Mouse (Mus musculus) liver, adult 2 months (tissue): ENCODE data around the gene Hpcal1. TPM values are rescaled to one million over a fixed set of nuclear protein-coding genes. Genes with fewer than 3 reads are reported as not detected.
A peak's percentile ranks its signal among the peaks of the same experiment; 100 is the strongest.

ENCODE experiments used
- DNase-seq: peaks from one replicate; pipeline ENCODE4 v3.0.0-alpha.2; 2011; ENCODE audit warnings: low read depth, low spot score; ENCODE audit errors: extremely low read depth
- H3K27ac ChIP-seq: fragments of 200-500 bp; replicated peaks from 2 replicates; pipeline ENCODE4 v1.5.1; 2012; ENCODE audit warnings: low read depth, mild to moderate bottlenecking, control low read depth, inconsistent platforms, low read length; ENCODE audit not compliant: insufficient read depth
- H3K27me3 ChIP-seq: fragments of 200-500 bp; 2 replicates; pipeline ENCODE4 v1.6.1; 2012; ENCODE audit warnings: mild to moderate bottlenecking, moderate library complexity, low read length, inconsistent platforms; ENCODE audit not compliant: control insufficient read depth, insufficient read depth
- H3K36me3 ChIP-seq: fragments of 200-500 bp; 2 replicates; pipeline ENCODE4 v1.6.1; 2012; ENCODE audit warnings: low read length, inconsistent platforms; ENCODE audit not compliant: control insufficient read depth, insufficient read depth
- H3K4me1 ChIP-seq: fragments of 200-500 bp; 2 replicates; pipeline ENCODE4 v1.6.1; 2011; ENCODE audit warnings: low read length; ENCODE audit not compliant: control insufficient read depth, insufficient read depth
- H3K4me3 ChIP-seq: fragments of 200-500 bp; 2 replicates; pipeline ENCODE4 v1.5.1; 2011; ENCODE audit warnings: low read depth, mild to moderate bottlenecking, control low read depth, low read length, moderate library complexity; ENCODE audit not compliant: insufficient read depth
- H3K79me2 ChIP-seq: fragments of 200-500 bp; 2 replicates; pipeline ENCODE4 v1.6.1; 2012; ENCODE audit warnings: inconsistent platforms, mild to moderate bottlenecking, low read length, moderate library complexity; ENCODE audit not compliant: control insufficient read depth, insufficient read depth
- H3K9ac ChIP-seq: fragments of 200-500 bp; 2 replicates; pipeline ENCODE4 v1.6.1; 2012; ENCODE audit warnings: low read depth, mild to moderate bottlenecking, control low read depth, inconsistent platforms, low read length
- CTCF ChIP-seq: fragments of 200-500 bp; IDR thresholded peaks from 2 replicates; pipeline ENCODE4 v1.5.1; 2011; ENCODE audit warnings: low read depth, low read length, control low read depth
- POLR2A ChIP-seq: fragments of 200-500 bp; IDR thresholded peaks from 2 replicates; pipeline ENCODE4 v1.6.1; 2011; ENCODE audit warnings: low read length, control low read depth; ENCODE audit not compliant: insufficient read depth; ENCODE audit errors: extremely low read depth
- WGBS: fragments of 180-500 bp; shearing (Covaris S2); methylation state at CpG from one replicate; pipeline ENCODE4 v1.1.7; 2018; 5-methylcytosine and 5-hydroxymethylcytosine counted together
- polyA plus RNA-seq: library from polyadenylated mRNA; depleted of rRNA; stranded (reverse); fragments of >200 nt; gene quantifications from 2 replicates; pipeline ENCODE4 v1.2.3, GENCODE M21; 2012
- total RNA-seq: library from RNA; depleted of rRNA; stranded (reverse); fragments of >200 nt; gene quantifications from 2 replicates; pipeline ENCODE4 v1.2.3, GENCODE M21; 2014

Hpcal1 gene
- total and polyA plus RNA-seq, 2 experiments = 8.5 to 23.2 TPM

DNA sequence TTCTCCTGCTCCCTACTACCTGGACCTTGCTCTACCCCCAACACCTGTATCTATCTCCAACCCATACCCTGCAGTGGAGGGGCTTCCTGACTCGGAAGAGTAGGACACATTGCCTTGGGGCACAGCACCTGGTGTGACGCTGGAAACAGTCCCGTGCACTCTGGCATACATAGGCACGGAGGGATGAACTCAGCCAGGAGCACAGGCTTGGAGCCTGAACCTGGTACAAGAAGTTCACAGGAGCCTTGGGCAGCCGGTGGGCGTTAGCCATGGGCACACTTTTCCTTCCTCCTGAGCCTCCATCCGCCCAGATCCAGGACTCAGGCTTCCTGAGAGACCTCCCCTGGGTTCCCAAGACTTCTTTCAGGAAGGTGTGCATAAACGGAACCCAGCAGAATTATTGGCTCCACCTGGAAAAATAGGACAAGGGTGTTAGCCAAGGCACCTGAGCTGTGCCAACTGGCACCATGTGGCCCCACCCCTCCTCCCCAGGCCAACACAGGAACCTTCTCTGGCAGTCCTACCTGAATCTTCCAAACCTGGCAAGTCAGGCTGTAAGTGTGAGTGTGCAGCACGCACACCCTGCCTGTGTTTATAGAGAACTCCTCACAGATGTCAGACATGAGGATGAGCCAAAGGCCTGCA is 26.5 kb upstream of the Hpcal1 start:
- H3K79me2 ChIP-seq = no peaks in the 10 kb centered on the region
- H3K4me3 ChIP-seq = no peak overlapping the region
- no peaks in the 10 kb centered on the region for H3K4me1 ChIP-seq
- no peaks in the 10 kb centered on the region for H3K36me3 ChIP-seq
- peak; percentile 63 for DNase-seq
- WGBS = 77% methylated on average over 9 of the region's 9 CpGs
- TF ChIP-seq CTCF = no peak
- TF ChIP-seq POLR2A = no peak
- no peak overlapping the region for H3K9ac ChIP-seq
- no peaks in the 10 kb centered on the region for H3K27me3 ChIP-seq
- H3K27ac ChIP-seq = no peak overlapping the region

DNA sequence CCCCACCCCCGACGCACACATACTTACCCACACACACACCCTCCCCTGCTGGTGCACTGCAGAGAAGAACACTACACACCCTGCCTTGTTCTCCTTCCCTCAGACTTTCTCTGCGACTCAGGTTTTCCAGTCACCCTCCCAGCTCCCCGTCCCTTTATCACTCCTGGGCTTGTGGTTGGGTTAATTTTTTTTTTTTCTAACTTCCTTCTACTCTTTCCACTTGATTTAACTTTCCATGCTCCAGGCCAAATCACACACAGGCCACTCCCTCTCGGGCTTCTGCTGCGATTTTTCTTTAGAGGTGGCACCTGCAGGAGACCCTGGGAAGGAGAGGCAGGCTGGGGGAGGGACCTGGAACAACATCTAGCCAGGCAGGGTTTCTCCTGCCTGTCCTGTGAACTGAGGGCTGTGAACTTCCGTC is 24.7 kb upstream of the Hpcal1 start:
- H3K4me3 ChIP-seq = no peak overlapping the region
- 73% methylated on average over 7 of the region's 7 CpGs for WGBS
- H3K36me3 ChIP-seq = no peaks in the 10 kb centered on the region
- H3K79me2 ChIP-seq = no peaks in the 10 kb centered on the region
- H3K27ac ChIP-seq = no peak overlapping the region
- H3K4me1 ChIP-seq = no peaks in the 10 kb centered on the region
- H3K9ac ChIP-seq = no peak overlapping the region
- no peaks in the 10 kb centered on the region for H3K27me3 ChIP-seq
- DNase-seq = no peak
- no peak for TF ChIP-seq CTCF

DNA sequence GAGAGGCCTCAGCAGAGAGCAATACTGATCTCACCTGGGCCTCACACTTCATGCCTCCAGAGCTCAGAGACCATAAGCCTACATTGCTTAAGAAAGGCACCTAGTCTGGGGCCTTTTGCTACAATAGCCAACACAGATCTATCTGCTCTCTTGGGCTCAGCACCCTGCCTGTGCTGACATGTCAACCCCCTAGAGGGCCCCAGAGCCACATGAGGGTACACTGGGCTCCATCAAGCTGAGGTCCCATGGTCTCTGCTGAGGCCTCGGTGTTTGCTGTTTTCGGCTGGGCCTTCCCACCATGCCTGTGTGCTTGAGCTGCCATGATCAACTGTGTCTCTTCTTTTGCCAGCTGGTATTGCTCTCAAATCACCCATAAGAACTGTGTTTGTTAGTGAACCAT is 24.0 kb upstream of the Hpcal1 start:
- H3K79me2 ChIP-seq = no peaks in the 10 kb centered on the region
- H3K36me3 ChIP-seq = no peaks in the 10 kb centered on the region
- TF ChIP-seq CTCF (peak; percentile 75), POLR2A (no peak)
- no peaks in the 10 kb centered on the region for H3K27me3 ChIP-seq
- H3K4me1 ChIP-seq = no peaks in the 10 kb centered on the region
- DNase-seq = no peak
- no peak overlapping the region for H3K27ac ChIP-seq
- no peak overlapping the region for H3K9ac ChIP-seq
- 76% methylated on average over 2 of the region's 2 CpGs for WGBS
- H3K4me3 ChIP-seq = no peak overlapping the region

DNA sequence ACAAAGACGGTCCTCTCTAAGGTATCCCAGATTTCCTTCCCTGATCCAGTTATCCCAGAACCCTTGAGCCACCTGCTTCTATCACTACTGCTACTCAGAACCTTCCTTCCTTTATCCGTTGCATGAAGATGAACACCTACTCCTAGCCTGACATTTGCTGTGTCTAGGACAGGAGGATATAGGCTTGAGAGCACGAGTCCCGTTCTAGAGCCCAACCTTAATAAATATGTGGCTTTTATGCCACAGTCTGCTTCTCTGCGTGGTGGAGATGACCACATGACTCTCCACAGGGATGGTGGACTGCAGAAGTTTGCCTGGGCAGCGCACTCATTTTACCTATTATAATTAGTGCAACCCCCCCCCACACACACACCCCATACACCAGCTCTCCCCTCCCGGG is 16.9 kb upstream of the Hpcal1 start:
- no peaks in the 10 kb centered on the region for H3K27me3 ChIP-seq
- DNase-seq = no peak
- 64% methylated on average over 7 of the region's 7 CpGs for WGBS
- no peaks in the 10 kb centered on the region for H3K36me3 ChIP-seq
- no peak overlapping the region for H3K9ac ChIP-seq
- H3K4me3 ChIP-seq = no peak overlapping the region
- no peak for TF ChIP-seq CTCF
- no peak overlapping the region for H3K27ac ChIP-seq
- no peaks in the 10 kb centered on the region for H3K4me1 ChIP-seq
- H3K79me2 ChIP-seq = no peaks in the 10 kb centered on the region

DNA sequence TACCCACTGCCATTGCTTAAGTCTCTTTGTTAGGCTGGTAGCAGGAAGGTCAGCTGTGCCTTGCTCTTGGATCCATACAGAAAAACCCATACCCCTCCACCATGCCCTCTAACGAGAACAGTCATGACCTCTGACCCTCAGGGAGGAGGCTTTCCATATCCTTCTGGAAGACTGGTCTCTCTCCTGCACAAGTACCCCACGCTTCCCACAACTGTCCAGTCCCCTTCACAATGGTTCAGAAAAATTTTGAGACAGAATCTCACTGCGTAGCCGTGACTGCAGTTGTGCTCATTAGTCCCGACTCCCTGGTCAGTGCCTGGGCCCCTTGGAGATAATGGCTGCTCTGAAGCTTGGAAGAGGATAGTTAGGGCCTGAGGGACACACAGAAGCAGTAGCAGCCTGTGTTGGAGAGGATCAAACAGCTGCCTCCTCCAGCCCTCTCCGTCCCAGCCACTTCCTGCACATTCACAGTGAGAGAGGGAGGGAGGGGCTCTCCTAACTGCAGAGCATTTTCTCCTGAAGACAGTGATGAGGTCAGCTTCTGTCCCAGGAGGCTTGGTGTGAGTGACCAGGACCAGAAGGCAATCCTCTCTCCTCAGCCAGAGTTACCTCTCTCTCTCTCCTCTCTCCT is 16.4 kb upstream of the Hpcal1 start:
- H3K4me3 ChIP-seq = no peak overlapping the region
- no peaks in the 10 kb centered on the region; the same call in 1 of the 2 replicates for H3K4me1 ChIP-seq
- TF ChIP-seq CTCF = no peak
- TF ChIP-seq POLR2A = no peak
- H3K27me3 ChIP-seq = no peaks in the 10 kb centered on the region
- H3K36me3 ChIP-seq = no peaks in the 10 kb centered on the region
- 67% methylated on average over 6 of the region's 6 CpGs for WGBS
- no peak for DNase-seq
- no peak overlapping the region for H3K27ac ChIP-seq
- H3K79me2 ChIP-seq = no peaks in the 10 kb centered on the region
- no peak overlapping the region for H3K9ac ChIP-seq

DNA sequence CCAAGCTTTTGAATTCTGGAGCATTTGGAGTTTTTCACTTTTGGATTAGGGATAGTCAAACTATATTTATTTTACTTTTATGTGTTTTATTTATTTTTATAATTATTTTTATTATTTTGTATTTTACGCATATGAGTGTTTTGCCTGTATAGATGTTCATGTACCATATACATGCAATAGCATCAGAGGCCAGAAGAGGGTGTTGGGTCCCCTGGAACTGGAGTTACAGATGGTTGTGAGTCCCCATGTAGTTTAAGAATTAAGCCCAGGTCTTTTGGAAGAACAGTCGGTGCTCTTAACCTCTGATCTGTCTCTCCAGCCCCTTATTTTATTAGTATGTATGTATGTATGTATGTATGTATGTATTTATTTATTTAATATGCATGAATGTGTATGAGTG is 12.9 kb upstream of the Hpcal1 start:
- Histone ChIP-seq H3K27me3 (no peaks in the 10 kb centered on the region), H3K79me2 (no peaks in the 10 kb centered on the region), H3K4me3 (no peak overlapping the region), H3K36me3 (no peaks in the 10 kb centered on the region), H3K4me1 (no peaks in the 10 kb centered on the region; the same call in 1 of the 2 replicates), H3K27ac (no peak overlapping the region), H3K9ac (no peak overlapping the region)
- TF ChIP-seq POLR2A (no peak), CTCF (no peak)
- WGBS = 80% methylated on average over 2 of the region's 2 CpGs
- no peak for DNase-seq
